Mouse (Mus musculus) brain, embryonic 14.5 days (tissue): Measurements from ENCODE around the gene Myo18b.

ENCODE experiments used
- CTCF ChIP-seq: fragments of 200-500 bp; IDR thresholded peaks from 2 replicates; pipeline ENCODE4 v1.5.1; 2012; ENCODE audit warnings: inconsistent platforms, mild to moderate bottlenecking, moderate library complexity, borderline replicate concordance; ENCODE audit not compliant: insufficient read depth, insufficient read length; ENCODE audit errors: extremely low read depth
- POLR2A ChIP-seq: fragments of 200-500 bp; IDR thresholded peaks from 2 replicates; pipeline ENCODE4 v1.6.1; 2012; ENCODE audit warnings: mild to moderate bottlenecking, inconsistent platforms, borderline replicate concordance; ENCODE audit not compliant: poor library complexity, insufficient read depth, insufficient read length, severe bottlenecking; ENCODE audit errors: extremely low read depth

DNA sequence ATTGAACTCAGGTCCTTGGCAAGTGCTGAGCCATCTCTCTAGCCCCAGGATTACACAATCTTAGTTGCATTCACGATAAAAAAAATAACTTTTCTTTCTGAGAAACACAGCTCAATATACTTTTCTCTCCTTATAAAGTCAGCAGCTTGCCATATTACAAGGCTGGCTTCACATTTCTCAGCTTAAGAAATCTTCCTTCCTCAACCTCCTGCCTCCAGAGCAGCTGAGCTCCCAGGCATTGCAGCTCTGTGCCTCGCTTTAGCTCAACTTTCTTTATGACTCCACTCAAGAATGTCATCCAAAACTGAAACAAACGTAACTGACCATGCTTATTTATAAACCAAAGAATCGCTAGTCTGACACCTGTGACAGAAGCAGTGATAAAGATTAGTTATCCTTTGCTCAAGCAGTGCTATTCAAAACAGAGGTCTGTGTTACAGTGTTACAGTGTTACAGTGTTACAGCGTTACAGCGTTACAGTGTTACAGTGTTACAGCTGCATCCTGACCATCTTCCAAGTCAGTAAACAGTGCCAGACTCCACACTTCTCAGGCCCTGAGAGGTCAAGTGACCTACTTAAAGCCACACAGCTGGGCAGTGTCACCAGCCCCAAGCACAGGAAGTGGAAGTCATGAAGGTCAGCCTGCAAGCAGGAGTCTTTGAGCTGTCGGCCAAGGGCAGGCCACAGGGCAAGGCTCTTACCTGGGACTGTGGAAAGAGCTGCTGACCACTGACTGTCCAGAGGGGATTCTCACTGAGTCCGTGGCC, 181.3 kb downstream of the Myo18b start:
- TF ChIP-seq CTCF, result no peak
- no peak for TF ChIP-seq POLR2A
